16 mouse cellular contexts compared by ENCODE assay signal in genomic region chr15:98923031-98923537, GRCm38 (mm10). TPM values are rescaled to one million over a fixed set of nuclear protein-coding genes. Genes with fewer than 3 reads are reported as not detected.
"Had no signal": no experiment of that assay in that cellular context is flagged by ENCODE, and none has a peak within 500 bp of the region (broad histone marks: within the 10 kb centered on the region; RNA-seq: fewer than 3 reads in every experiment).

No protein-coding gene starts in this region.

- ATAC-seq: hindbrain, postnatal 0 days; lung, postnatal 0 days; midbrain, embryonic 13.5 days had no signal

- H3K4me1 ChIP-seq: limb, embryonic 15.5 days had no signal

- H3K9me3 ChIP-seq: limb, embryonic 15.5 days; midbrain, embryonic 13.5 days had no signal

- H3K27ac ChIP-seq: hindbrain, postnatal 0 days; layer of hippocampus, adult 2 months; left cerebral cortex, adult 2 months; limb, embryonic 15.5 days; midbrain, embryonic 13.5 days had no signal

- H3K27me3 ChIP-seq: limb, embryonic 15.5 days; midbrain, embryonic 13.5 days had no signal

- H3K9ac ChIP-seq: limb, embryonic 15.5 days; midbrain, embryonic 13.5 days had no signal

- DNase-seq: kidney, postnatal 4 days; lung, adult 2 months; right cerebral cortex, postnatal 14 days; thymus, postnatal 36 days had no signal

- H3K36me3 ChIP-seq: limb, embryonic 15.5 days had no signal

- H3K4me3 ChIP-seq: layer of hippocampus, adult 2 months; left cerebral cortex, adult 2 months; limb, embryonic 15.5 days; midbrain, embryonic 13.5 days had no signal

- H3K4me2 ChIP-seq: limb, embryonic 15.5 days; midbrain, embryonic 13.5 days had no signal

RNA-seq across cellular contexts. Expression of gene Gm49450, which starts 30.3 kb away (rescaled TPM):
- polyA plus RNA-seq: hindbrain, postnatal 0 days; intestine, embryonic 14.5 days; limb, embryonic 11.5 days; limb, embryonic 15.5 days; lung, postnatal 0 days; midbrain, embryonic 13.5 days; midbrain, postnatal 0 days; neural tube, embryonic 14.5 days; stomach, embryonic 16.5 days; thymus, postnatal 0 days had no signal
